In the genomic region with DNA sequence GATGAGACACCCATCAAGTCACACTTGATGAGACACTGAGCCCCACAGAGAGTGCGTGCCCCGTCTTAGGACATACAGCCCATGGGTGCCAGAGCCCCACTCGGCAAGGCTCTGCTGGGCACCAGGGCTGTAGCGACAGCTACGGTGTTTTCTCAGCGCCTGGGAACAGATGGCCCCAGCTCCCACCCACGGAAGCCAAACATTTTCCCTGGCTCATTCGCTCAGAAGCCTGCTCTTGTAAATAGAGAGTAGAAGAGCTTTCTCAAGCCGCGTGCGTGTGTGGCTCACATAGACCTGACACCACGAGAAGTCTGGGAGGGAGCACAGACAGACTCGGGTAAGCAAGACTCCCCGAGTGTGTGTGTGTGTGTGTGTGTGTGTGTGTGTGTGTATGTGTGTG, we compare ENCODE assay signal across 9 mouse cellular contexts. TPM values are rescaled to one million over a fixed set of nuclear protein-coding genes. Genes with fewer than 3 reads are reported as not detected.
A peak's percentile ranks its signal among the peaks of the same experiment; 100 is the strongest.
DNase-seq lines count a peak whose midpoint lies in the region; ATAC-seq and TF ChIP-seq lines count a peak whose summit lies in the region.
"Had no signal": no experiment of that assay in that cellular context is flagged by ENCODE, and none has a peak within 500 bp of the region (broad histone marks: within the 10 kb centered on the region; RNA-seq: fewer than 3 reads in every experiment).

A gene (plus strand): TSS at position 265 of the 400 bp plus-strand sequence.

- peak within 1 kb of the TSS; percentile 2; the same call in 1 of the 2 replicates for H3K4me3 ChIP-seq in forebrain, postnatal 0 days (ENCODE audit: low read depth, low read length)
- H3K4me3 ChIP-seq in intestine, embryonic 16.5 days (ENCODE audit: low read length): no peak within 1 kb of the TSS

- H3K9me3 ChIP-seq in forebrain, postnatal 0 days (ENCODE audit: low read length): no peaks in the 10 kb centered on the region
- no peaks in the 10 kb centered on the region for H3K9me3 ChIP-seq in intestine, embryonic 16.5 days (ENCODE audit: control insufficient read depth, low read length)

- peak within 1 kb of the TSS; percentile 21; the same call in 1 of the 2 replicates for H3K27ac ChIP-seq in forebrain, postnatal 0 days (ENCODE audit: low read depth, low read length)
- H3K27ac ChIP-seq in intestine, embryonic 16.5 days (ENCODE audit: low read length): no peak within 1 kb of the TSS

- peaks cover 5% of the 10 kb centered on the region for H3K4me1 ChIP-seq in forebrain, postnatal 0 days (ENCODE audit: insufficient read depth)
- H3K4me1 ChIP-seq in intestine, embryonic 16.5 days (ENCODE audit: control insufficient read depth, insufficient read depth, low read length): no peaks in the 10 kb centered on the region

- no peaks in the 10 kb centered on the region for H3K27me3 ChIP-seq in forebrain, postnatal 0 days (ENCODE audit: insufficient read depth, low read length)
- no peaks in the 10 kb centered on the region for H3K27me3 ChIP-seq in intestine, embryonic 16.5 days (replicated peaks; ENCODE audit: control insufficient read depth, insufficient read depth, low read length)

- 0 out of 2 replicates have a peak within 1 kb of the TSS, but pooled peaks have one; percentile 18 for H3K9ac ChIP-seq in forebrain, postnatal 0 days
- no peak within 1 kb of the TSS for H3K9ac ChIP-seq in intestine, embryonic 16.5 days (ENCODE audit: low read depth, low read length)

- WGBS in forebrain, postnatal 0 days: 30% methylated on average over 14 of the region's 14 CpGs
- WGBS in intestine, embryonic 16.5 days: 50% methylated on average over 14 of the region's 14 CpGs

- peak; percentile 81 to 86 for DNase-seq in cerebellum, adult 18-20 months
- peak; percentile 84 for DNase-seq in forebrain, postnatal 0 days
- DNase-seq in left cerebral cortex, adult 8-10 months (ENCODE audit: low spot score in 2 of 2): peak; percentile 33 to 77
- DNase-seq in right cerebral cortex, adult 2 months (ENCODE audit: low spot score in 2 of 2): peak; percentile 80
- DNase-seq in thymus, postnatal 10 days (ENCODE audit: low spot score in 2 of 2): no peak
- DNase-seq in urinary bladder, postnatal 14 days (ENCODE audit: low spot score): no peak
- DNase-seq in thymus, postnatal 14 days: no peak
- DNase-seq: kidney, postnatal 10 days had no signal

- TF ChIP-seq CTCF in forebrain, postnatal 0 days (IDR thresholded peaks at IDR 0.05; ENCODE audit: low read depth): no peak

- no peaks in the 10 kb centered on the region for H3K36me3 ChIP-seq in forebrain, postnatal 0 days (ENCODE audit: insufficient read depth)
- H3K36me3 ChIP-seq in intestine, embryonic 16.5 days (ENCODE audit: control insufficient read depth, insufficient read depth, low read length): no peaks in the 10 kb centered on the region

- peak; percentile 86 for ATAC-seq in forebrain, postnatal 0 days
- no peak for ATAC-seq in intestine, embryonic 16.5 days

- peak within 1 kb of the TSS; percentile 32 for H3K4me2 ChIP-seq in forebrain, postnatal 0 days (ENCODE audit: low read depth)
- H3K4me2 ChIP-seq in intestine, embryonic 16.5 days (ENCODE audit: low read depth, low read length): no peak within 1 kb of the TSS

RNA-seq across cellular contexts. Expression of the gene that starts here (rescaled TPM):
- 67.8 and 76.4 TPM in 2 replicates for total RNA-seq in forebrain, postnatal 0 days (2014; rRNA removed)
- polyA plus RNA-seq in forebrain, postnatal 0 days (2015; fragmentation: Nextera tagmentation; extraction: Ambion mirVana): 104 and 107 TPM in 2 replicates
- 10 to 100 TPM in 1 of 4 experiments, 1 to 10 TPM in 3; 6.3 to 16.9 (median 9.3) TPM for total RNA-seq in left cerebral cortex, adult 8-10 months (2022)
- 5.8 and 6.9 TPM in 2 replicates for polyA plus RNA-seq in intestine, embryonic 16.5 days (2015; fragmentation: Nextera tagmentation; extraction: Ambion mirVana)

Comparison
In these comparisons a context has a peak if more than half of its experiments do, and no peak if none do; other contexts are left out.
1. RNA of the gene that starts here (polyA plus RNA-seq): 104 to 107 TPM in forebrain, postnatal 0 days; 5.8 to 6.9 TPM in intestine, embryonic 16.5 days; every median in the first group is over 10 times any median in the second.
2. DNase-seq: peak in cerebellum, adult 18-20 months (2 of 2), forebrain, postnatal 0 days (single experiment), left cerebral cortex, adult 8-10 months (2 of 2) and right cerebral cortex, adult 2 months (2 of 2); none in thymus, postnatal 10 days (0 of 2), urinary bladder, postnatal 14 days (single experiment) and thymus, postnatal 14 days (single experiment).